Mouse (Mus musculus): Measurements from ENCODE around the gene Nrf1.

Nrf1 gene

GRCm38 (mm10) chr6:30078938-30079529, 31.2 kb downstream of the Nrf1 start:
- DNase-seq (ENCODE audit: low spot score in 2 of 2): no peak

GRCm38 (mm10) chr6:30081339-30081738, 33.6 kb downstream of the Nrf1 start:
- DNase-seq (ENCODE audit: low spot score in 2 of 2): peak in 1 of 2 experiments; percentile 10

- no peak for DNase-seq (ENCODE audit: low spot score in 2 of 2)
These were observed 35.5 kb downstream of the Nrf1 start for GRCm38 (mm10) chr6:30083307-30083706.

- DNase-seq (ENCODE audit: low spot score in 2 of 2): no peak
These were observed 37.6 kb downstream of the Nrf1 start for GRCm38 (mm10) chr6:30085351-30085750.

- DNase-seq (ENCODE audit: low spot score in 2 of 2): no peak
These were observed 43.4 kb downstream of the Nrf1 start for GRCm38 (mm10) chr6:30091221-30091620.

- DNase-seq (ENCODE audit: low spot score in 2 of 2): no peak
These were observed 45.0 kb downstream of the Nrf1 start for GRCm38 (mm10) chr6:30092816-30093215.

GRCm38 (mm10) chr6:30101773-30102415, 54.1 kb downstream of the Nrf1 start:
- DNase-seq (ENCODE audit: low spot score in 2 of 2): no peak

GRCm38 (mm10) chr6:30106091-30106490, 58.3 kb downstream of the Nrf1 start:
- no peak for DNase-seq (ENCODE audit: low spot score in 2 of 2)

GRCm38 (mm10) chr6:30107456-30107855, 59.7 kb downstream of the Nrf1 start:
- DNase-seq (ENCODE audit: low spot score in 2 of 2): no peak

GRCm38 (mm10) chr6:30109820-30110502, 62.2 kb downstream of the Nrf1 start:
- DNase-seq (ENCODE audit: low spot score in 2 of 2): no peak

GRCm38 (mm10) chr6:30112349-30113132, 64.8 kb downstream of the Nrf1 start:
- peak in 1 of 2 experiments; percentile 10 for DNase-seq (ENCODE audit: low spot score in 2 of 2)

GRCm38 (mm10) chr6:30114101-30114500, 66.3 kb downstream of the Nrf1 start:
- DNase-seq (ENCODE audit: low spot score in 2 of 2): no peak

GRCm38 (mm10) chr6:30121152-30121551, 73.4 kb downstream of the Nrf1 start:
- no peak for DNase-seq (ENCODE audit: low spot score in 2 of 2)

GRCm38 (mm10) chr6:30121600-30121999, 73.8 kb downstream of the Nrf1 start:
- DNase-seq (ENCODE audit: low spot score in 2 of 2): no peak

- DNase-seq (ENCODE audit: low spot score in 2 of 2): no peak
These were observed 75.6 kb downstream of the Nrf1 start for GRCm38 (mm10) chr6:30123391-30123790.

- DNase-seq (ENCODE audit: low spot score in 2 of 2): no peak
These were observed 78.3 kb downstream of the Nrf1 start for GRCm38 (mm10) chr6:30126060-30126459.

- no peak for DNase-seq (ENCODE audit: low spot score in 2 of 2)
These were observed 79.0 kb downstream of the Nrf1 start for GRCm38 (mm10) chr6:30126766-30127165.

- no peak for DNase-seq (ENCODE audit: low spot score in 2 of 2)
These were observed 84.6 kb downstream of the Nrf1 start for GRCm38 (mm10) chr6:30132399-30132798.

- no peak for DNase-seq (ENCODE audit: low spot score in 2 of 2)
These were observed 87.8 kb downstream of the Nrf1 start for GRCm38 (mm10) chr6:30135590-30135989.

- DNase-seq (ENCODE audit: low spot score in 2 of 2): no peak
These were observed 89.4 kb downstream of the Nrf1 start for GRCm38 (mm10) chr6:30137227-30137626.

GRCm38 (mm10) chr6:30139329-30140045, 91.7 kb downstream of the Nrf1 start:
- DNase-seq (ENCODE audit: low spot score in 2 of 2): no peak

- no peak for DNase-seq (ENCODE audit: low spot score in 2 of 2)
These were observed 95.5 kb downstream of the Nrf1 start for GRCm38 (mm10) chr6:30143263-30143662.
